Mouse (Mus musculus) megakaryocyte-erythroid progenitor cell, adult 5-6 weeks (primary cell): Measurements from ENCODE around the gene Tmem107. TPM values are rescaled to one million over a fixed set of nuclear protein-coding genes. Genes with fewer than 3 reads are reported as not detected.
A peak's percentile ranks its signal among the peaks of the same experiment; 100 is the strongest.

Experiments
- ATAC-seq: replicated peaks from 2 replicates; pipeline ENCODE4 v1.8.0; 2016; ENCODE audit warnings: mild to moderate bottlenecking, inconsistent platforms; ENCODE audit not compliant: severe bottlenecking, poor library complexity, low FRiP score, low TSS enrichment
- total RNA-seq, 2 experiments: library from RNA; stranded (forward) in 1 of 2; stranded (reverse) in 1 of 2; fragments of 200-1000, 215-1000 nt in 1 of 2; fragments of >200 nt in 1 of 2; fragmentation: Nextera tagmentation in 1 of 2; gene quantifications; 2 replicates each; pipeline ENCODE4 v1.2.3; 2014 to 2017

Tmem107 gene
- total RNA-seq, 2 experiments from 2014 or later = 33.4 to 33.8 TPM

DNA sequence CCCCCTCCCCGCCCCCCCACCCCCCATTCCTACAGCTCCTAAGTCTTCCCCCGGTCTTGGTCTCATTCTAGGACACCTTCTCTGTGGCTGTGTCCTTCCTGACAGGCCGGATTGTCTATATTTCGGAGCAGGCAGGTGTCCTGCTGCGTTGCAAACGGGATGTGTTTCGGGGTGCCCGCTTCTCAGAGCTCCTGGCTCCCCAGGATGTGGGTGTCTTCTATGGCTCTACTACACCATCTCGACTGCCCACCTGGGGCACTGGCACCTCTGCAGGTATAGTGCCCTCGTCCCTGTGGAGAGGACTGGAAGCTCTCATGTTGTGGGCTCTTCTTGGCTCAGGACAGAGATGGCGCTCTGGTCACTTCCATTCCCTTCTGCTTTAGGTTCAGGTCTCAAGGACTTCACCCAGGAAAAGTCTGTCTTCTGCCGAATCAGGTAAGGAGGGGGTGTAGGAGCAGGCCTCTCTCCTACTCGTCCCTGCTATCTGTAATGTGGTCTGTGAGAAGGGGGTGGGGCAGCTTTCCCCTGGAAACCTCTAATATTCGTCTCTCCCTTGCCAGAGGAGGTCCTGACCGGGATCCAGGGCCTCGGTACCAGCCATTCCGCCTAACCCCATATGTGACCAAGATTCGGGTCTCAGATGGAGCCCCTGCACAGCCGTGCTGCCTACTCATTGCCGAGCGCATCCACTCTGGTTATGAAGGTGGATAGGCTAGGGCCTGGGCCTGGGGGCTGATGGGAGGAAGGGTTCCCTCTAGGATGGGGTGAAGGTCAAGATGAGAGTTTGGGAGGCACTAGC is 31.2 kb downstream of the Tmem107 start:
- no peak for ATAC-seq

- ATAC-seq = no peak
Observed at GRCm38 (mm10) chr11:69102403-69102725, 31.8 kb downstream of the Tmem107 start.

DNA sequence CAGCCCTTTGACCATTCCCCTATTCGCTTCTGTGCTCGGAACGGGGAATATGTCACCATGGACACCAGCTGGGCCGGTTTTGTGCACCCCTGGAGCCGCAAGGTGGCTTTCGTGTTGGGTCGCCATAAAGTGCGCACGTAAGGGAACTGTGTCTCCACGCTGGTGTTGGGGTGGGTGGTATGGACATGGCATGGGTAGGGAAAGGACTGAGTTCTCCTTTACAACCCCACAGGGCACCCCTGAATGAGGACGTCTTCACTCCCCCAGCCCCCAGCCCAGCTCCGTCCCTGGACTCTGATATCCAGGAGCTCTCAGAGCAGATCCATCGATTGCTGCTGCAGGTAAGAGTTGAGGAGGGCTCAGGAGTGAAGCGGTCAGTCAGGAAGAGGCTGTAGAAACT is 32.5 kb downstream of the Tmem107 start:
- no peak for ATAC-seq

- no peak for ATAC-seq
Observed at GRCm38 (mm10) chr11:69103531-69104435, 33.2 kb downstream of the Tmem107 start.

DNA sequence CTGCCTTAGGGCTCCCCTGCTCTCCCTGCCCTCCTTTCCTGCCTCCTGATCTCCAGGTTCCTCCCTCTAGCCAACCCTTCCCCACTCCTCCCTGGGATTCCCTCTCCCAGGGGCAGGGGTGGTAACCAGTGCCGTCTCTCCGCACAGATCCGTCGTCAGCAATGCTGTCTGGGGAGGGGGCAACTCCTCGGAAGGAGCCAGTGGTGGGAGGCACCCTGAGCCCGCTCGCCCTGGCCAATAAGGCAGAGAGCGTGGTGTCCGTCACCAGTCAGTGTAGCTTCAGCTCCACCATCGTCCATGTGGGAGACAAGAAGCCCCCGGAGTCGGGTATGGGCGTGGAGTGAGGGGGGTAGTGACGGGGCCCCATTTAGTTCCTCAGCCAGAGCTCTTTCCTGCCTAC is 33.9 kb downstream of the Tmem107 start:
- no peak for ATAC-seq

DNA sequence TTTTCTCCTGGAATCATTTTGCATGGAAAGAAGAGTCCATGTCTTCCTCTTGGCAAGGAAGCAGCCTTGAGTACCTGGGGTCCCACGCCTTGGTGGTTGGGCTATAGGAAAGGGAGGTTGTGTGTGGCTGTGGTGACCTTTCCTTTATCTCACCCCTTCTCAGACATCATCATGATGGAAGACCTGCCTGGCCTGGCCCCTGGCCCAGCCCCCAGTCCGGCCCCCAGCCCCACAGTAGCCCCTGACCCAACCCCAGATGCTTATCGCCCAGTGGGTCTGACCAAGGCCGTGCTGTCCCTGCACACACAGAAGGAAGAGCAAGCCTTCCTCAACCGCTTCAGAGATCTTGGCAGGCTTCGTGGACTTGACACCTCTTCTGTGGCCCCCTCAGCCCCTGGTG is 34.6 kb downstream of the Tmem107 start:
- ATAC-seq = no peak

DNA sequence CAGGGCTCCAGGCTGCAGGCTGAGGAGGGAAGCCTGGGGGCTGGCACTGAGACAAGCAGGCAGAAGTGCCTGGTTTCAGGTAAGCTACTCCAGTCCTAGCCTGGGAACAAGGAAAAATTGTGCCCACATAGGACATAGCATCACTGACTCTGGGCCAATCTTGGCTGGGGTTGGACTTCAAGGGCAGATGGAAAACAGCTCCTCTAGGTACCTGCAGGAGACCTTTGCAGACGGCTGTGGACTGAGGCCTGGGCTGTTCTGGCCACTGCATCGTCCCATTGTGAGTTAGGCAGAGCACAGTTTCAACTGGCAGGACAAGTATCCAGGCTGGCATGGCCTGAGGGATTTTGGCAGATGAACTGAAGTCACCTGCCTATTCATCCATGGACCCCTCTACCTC is 35.2 kb downstream of the Tmem107 start:
- no peak for ATAC-seq

DNA sequence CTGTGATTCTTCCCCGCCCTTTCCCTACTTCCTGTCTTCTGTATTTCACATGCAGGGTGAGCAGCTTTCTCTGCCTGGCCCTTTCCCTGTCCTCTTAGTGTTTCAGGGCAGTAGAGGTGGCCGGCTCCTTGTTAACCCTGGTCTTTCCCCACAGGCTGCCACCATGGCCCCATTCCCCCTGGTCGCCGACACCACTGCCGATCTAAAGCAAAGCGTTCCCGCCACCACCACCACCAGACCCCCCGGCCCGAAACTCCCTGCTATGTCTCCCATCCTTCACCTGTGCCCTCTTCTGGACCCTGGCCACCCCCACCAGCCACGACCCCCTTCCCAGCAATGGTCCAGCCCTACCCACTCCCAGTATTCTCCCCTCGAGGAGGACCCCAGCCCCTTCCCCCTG is 35.7 kb downstream of the Tmem107 start:
- no peak for ATAC-seq

- no peak for ATAC-seq
Observed at GRCm38 (mm10) chr11:69106842-69107241, 36.2 kb downstream of the Tmem107 start.

DNA sequence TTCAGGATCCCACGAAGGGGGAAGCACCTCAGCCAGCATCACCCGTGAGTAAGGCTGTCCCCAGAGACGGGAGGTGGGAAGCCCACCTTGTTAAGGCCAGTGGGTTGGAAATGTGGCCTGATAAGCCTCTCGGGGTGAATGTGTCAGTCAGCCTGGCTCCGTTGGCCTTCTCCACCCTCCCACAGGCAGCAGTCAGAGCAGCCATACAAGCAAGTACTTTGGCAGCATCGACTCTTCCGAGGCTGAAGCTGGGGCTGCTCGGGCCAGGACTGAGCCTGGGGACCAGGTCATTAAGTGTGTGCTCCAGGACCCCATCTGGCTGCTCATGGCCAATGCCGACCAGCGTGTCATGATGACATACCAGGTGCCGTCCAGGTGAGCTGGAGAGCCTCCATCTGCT is 37.1 kb downstream of the Tmem107 start:
- no peak for ATAC-seq

DNA sequence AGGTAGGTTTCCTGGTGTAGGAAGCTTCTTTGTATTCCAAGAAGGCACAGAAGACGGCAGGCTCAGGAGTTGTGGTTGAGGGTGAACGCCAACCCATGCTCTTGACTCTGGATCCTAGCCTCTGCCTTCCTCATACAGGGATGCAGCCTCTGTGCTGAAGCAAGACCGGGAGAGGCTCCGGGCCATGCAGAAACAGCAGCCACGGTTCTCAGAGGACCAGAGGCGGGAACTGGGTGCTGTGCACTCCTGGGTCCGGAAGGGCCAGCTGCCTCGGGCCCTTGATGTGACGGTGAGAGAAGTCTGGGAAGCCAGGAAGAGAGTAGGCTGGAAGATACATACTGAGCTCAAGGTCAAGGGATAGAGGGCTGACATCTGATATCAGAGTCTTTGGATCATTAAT is 37.6 kb downstream of the Tmem107 start:
- no peak for ATAC-seq

- ATAC-seq = no peak
Observed at GRCm38 (mm10) chr11:69109032-69109900, 38.7 kb downstream of the Tmem107 start.

DNA sequence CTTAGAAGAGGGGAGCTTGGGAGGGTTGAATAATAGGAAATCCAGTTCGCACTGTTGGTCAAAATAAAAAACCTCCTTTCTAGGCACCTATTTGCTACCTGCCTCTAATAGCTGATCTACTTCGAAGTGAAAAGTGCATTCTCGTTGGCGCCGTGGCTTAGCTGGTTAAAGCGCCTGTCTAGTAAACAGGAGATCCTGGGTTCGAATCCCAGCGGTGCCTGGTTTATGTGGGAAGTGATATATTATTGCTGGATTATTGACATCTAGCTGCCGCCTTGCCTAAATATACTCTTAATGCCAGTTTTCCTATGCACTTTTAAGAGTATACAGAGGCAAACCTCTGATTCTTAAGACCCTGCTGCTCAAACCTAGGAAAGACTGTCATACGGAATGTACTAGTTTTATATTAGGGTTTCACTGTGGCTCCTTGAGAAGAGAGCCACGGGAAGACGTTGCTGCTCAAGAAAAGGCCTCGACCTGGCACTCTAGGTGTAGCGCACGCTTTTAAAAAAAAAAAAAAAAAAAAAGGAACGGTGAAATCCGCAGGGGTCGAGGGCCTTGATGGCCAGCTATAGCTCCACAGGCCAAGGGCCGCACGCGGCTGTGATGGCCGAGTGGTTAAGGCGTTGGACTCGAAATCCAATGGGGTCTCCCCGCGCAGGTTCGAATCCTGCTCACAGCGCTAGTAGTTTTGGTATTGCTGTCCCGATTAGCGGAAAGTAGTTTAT is 39.9 kb downstream of the Tmem107 start:
- peak; percentile 59 for ATAC-seq

GRCm38 (mm10) chr11:69111051-69111810 is 40.6 kb downstream of the Tmem107 start:
- ATAC-seq = no peak

GRCm38 (mm10) chr11:69111865-69112264 is 41.3 kb downstream of the Tmem107 start:
- no peak for ATAC-seq

- ATAC-seq = no peak
Observed at GRCm38 (mm10) chr11:69114018-69114417, 43.4 kb downstream of the Tmem107 start.

DNA sequence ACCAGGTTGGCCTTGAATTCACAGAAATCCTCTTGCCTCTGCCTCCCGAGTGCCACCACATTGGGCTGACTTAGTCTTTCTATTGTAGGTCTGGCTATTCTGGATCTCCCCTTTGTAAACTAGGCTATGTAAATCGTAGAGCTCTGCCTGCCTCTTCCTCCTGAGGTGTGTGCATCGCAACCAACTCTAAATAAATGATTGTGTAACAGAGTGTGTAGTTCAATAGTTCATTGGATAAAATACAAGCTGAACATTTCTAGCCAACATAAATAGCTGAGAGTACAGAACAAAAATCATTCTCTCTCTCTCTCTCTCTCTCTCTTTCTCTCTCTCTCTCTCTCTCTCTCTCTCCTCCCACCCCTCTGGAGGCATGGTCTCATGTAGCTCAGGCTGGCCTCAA is 44.0 kb downstream of the Tmem107 start:
- no peak for ATAC-seq

GRCm38 (mm10) chr11:69116843-69117242 is 46.2 kb downstream of the Tmem107 start:
- ATAC-seq = no peak
